Mouse (Mus musculus) right cerebral cortex, adult 2 months (tissue): ENCODE measurements around the gene Haus7.

ENCODE experiments used
- DNase-seq, 2 experiments: peaks; one replicate each; pipeline ENCODE4 v3.0.0; 2021 to 2022; ENCODE audit warnings: low spot score in 2 of 2

The Haus7 gene

GRCm38 (mm10) chrX:73458877-73459392 is at the start of gene Haus7:
TSS of gene Haus7 (minus strand) at chrX:73459044.
- peak; percentile 88 to 89 for DNase-seq

- no peak for DNase-seq
Observed at GRCm38 (mm10) chrX:73506577-73506976, 47.7 kb upstream of the Haus7 start.

GRCm38 (mm10) chrX:73505130-73505735 is 46.4 kb upstream of the Haus7 start:
- DNase-seq = no peak

- no peak for DNase-seq
Observed at GRCm38 (mm10) chrX:73496746-73497145, 37.9 kb upstream of the Haus7 start.

GRCm38 (mm10) chrX:73493567-73493966 is 34.7 kb upstream of the Haus7 start:
- DNase-seq = peak in 1 of 2 experiments; percentile 56

GRCm38 (mm10) chrX:73490804-73491203 is 32.0 kb upstream of the Haus7 start:
- DNase-seq = no peak

GRCm38 (mm10) chrX:73490186-73490585 is 31.3 kb upstream of the Haus7 start:
- DNase-seq = no peak

GRCm38 (mm10) chrX:73486920-73487319 is 28.1 kb upstream of the Haus7 start:
- DNase-seq = no peak

GRCm38 (mm10) chrX:73484870-73485269 is 26.0 kb upstream of the Haus7 start:
- no peak for DNase-seq

GRCm38 (mm10) chrX:73484076-73484475 is 25.2 kb upstream of the Haus7 start:
- DNase-seq = no peak

- no peak for DNase-seq
Observed at GRCm38 (mm10) chrX:73483484-73483810, 24.6 kb upstream of the Haus7 start, which contains the start of gene Bgn. TSS of gene Bgn (plus strand) at chrX:73483602.

GRCm38 (mm10) chrX:73482643-73483483 is 24.0 kb upstream of the Haus7 start:
- no peak for DNase-seq

- DNase-seq = no peak
Observed at GRCm38 (mm10) chrX:73480334-73480733, 21.5 kb upstream of the Haus7 start.

- no peak for DNase-seq
Observed at GRCm38 (mm10) chrX:73479656-73480055, 20.8 kb upstream of the Haus7 start.

- DNase-seq = no peak
Observed at GRCm38 (mm10) chrX:73477500-73477899, 18.7 kb upstream of the Haus7 start.

GRCm38 (mm10) chrX:73476621-73477020 is 17.8 kb upstream of the Haus7 start:
- DNase-seq = no peak

- DNase-seq = no peak
Observed at GRCm38 (mm10) chrX:73475658-73476256, 16.9 kb upstream of the Haus7 start.

GRCm38 (mm10) chrX:73474340-73475165 is 15.7 kb upstream of the Haus7 start:
- no peak for DNase-seq

- DNase-seq = no peak
Observed at GRCm38 (mm10) chrX:73471764-73472163, 12.9 kb upstream of the Haus7 start.

GRCm38 (mm10) chrX:73468752-73469151 is 9.9 kb upstream of the Haus7 start:
- no peak for DNase-seq

- no peak for DNase-seq
Observed at GRCm38 (mm10) chrX:73468330-73468729, 9.5 kb upstream of the Haus7 start.
